Mouse (Mus musculus) monocyte, adult 59 days (primary cell): ENCODE data around the gene Paip2b. TPM values are rescaled to one million over a fixed set of nuclear protein-coding genes. Genes with fewer than 3 reads are reported as not detected.

ENCODE experiments used
- total RNA-seq, 2 experiments: library from RNA; stranded (reverse); gene quantifications; one replicate each; pipeline ENCODE4 v1.2.4; 2023

The Paip2b gene
- 10 to 100 TPM in 1 of 2 experiments, 1 to 10 TPM in 1; 7.7 to 10.4 TPM for total RNA-seq

DNA sequence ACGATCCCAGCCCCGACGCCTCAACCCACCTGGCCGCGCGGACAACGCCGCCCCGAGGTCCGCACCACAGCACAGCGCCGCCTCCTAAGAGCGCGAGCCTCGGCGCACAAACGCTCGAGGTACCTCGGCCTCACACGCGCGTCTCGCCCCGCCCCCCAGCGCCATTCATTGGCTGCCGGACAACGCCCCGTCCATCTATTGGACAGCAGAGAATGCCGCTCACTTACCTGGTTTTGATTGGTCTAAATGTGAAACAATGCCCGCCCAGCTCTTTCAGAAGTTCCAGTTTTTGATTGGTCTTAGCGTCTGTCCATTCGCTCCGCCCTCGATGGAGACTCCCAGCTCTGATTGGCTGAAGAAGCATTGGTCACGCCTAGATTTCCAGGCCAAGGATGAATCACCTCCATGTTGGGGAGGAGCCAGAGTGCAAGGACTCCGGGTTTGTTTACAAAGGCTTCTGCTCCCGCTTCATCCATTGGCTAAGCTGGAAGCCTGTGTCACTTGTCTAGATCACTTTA is at the start of gene Paip2b:
TSS of gene Paip2b (minus strand) at position 136 of the 518 bp plus-strand sequence.

DNA sequence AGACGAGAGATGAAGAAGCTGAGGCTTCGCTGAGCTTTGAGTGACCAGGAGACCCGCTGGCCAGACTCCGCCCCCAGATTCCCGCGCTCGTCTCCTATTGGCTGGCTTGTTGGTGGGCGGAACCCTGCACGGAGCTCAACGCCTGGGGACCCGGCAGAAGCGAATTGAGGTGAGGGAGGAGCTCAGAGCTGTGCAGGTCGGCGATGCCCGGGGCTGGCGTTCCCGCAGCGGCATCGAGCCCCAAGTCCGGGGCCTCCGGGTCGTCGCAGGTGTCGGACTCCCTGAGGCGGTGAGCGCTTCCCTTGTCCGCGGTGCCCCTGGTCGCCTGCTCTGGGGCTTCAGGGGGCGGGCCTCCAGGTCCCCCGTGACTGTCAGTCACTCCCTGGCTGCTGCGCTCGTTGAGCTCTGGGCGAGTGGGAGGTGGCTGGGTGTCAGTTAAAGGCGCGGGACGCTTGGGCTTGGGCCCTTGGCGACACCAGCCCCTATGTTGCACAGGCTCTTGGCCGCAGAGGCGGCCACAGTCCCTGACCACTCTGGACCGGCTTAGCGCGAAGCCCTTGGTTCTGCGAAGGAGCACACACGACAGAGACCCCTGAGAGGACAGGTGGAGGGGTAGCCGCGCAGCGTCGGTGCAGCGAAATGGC is 35.5 kb upstream of the Paip2b start, which contains the start of gene Zfp638:
TSS of gene Zfp638 (plus strand) at position 156 of the 644 bp plus-strand sequence.

DNA sequence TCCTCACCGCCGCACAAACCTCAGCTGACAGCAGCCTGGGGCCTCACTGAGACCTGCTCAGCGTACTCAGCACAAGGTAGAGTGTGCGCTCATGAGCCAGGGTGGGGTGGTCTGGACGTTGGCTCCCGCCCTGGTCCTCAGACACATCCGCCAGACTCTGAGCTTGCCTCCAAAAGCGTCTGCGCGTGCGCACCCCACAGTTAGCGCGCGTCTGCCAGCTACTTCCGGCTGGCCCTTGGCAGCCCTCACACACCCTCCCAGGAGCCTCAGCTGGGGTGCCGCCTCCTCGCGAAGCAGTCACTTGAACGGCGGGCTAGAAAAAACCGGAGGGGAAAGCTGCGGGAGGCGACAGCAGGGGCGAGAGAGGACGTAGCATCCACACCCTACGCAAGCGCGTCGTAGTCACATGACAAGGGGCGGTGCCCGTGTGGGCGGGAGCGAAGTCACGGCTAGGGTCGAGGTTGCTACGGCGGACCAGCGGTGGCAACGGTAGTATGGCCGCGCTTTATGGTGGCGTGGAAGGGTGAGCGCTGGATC is 36.7 kb downstream of the Paip2b start, which contains the start of gene Nagk:
TSS of gene Nagk (plus strand) at position 223 of the 537 bp plus-strand sequence.

DNA sequence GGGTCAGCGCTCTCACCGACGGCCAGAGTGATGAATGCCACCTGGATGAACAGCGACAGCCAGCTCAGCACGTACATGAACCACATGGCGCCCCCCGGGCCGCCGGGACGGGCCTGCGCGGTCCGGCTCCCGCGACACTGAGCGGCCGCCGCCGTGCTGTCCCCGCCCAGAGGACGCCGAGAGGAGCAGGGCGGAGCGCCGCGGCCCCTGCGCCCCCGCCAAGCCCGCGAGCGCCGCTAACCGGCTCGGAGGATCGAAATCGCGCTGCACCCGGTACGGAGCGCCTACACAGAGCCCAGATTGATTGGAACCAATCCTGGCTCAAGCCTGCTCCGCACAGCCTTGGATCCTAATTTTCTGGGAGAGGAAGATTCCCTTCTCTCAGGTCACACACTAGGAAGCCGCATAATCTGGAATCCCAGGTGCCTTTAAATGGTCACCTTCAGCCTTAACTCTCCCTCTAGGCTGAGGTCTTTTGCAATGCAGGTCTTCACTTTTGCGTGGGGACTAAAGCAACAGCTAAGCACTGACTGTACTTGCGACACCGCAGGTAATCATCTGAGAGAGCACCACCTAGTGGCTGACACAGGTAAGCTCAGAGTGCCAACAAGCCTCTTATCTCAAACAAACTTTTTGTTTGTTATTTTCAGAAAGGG is 55.8 kb downstream of the Paip2b start, which contains the start of gene Tex261:
TSS of gene Tex261 (minus strand) at position 176 of the 656 bp plus-strand sequence.

DNA sequence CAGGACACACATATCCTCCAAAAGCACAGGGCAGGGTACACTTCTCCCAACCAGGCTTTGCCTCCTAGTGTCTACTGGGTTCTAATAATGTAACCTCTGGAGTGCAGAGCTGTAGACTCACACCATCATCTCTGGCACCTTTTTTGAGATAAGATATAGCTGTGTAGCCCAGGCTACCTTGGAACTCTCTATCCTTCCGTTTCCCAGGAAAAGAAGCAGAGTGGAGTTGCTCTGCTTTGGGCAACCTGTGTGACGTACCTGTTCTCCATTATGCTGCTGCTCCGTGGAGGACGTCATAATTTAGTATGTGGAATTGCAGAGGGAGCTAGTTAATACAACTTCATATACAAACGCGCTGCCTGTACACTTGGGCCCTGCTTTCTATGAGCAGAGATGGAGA is 69.2 kb downstream of the Paip2b start, which contains the start of gene Ankrd53:
TSS of gene Ankrd53 (plus strand) at position 301 of the 400 bp plus-strand sequence.

Other genes with a start within 250 kb of the Paip2b start
- not detected for gene Clec4f, start 175.6 kb downstream of the Paip2b start, total RNA-seq
- under 1 TPM in 1 of 2 experiments, not detected in 1; 0.46 TPM for gene Cd207, start 153.9 kb downstream of the Paip2b start, total RNA-seq
- gene Vax2, start 120.5 kb downstream of the Paip2b start, total RNA-seq = not detected
- not detected for gene Atp6v1b1, start 88.8 kb downstream of the Paip2b start, total RNA-seq
- gene Ankrd53, start 69.1 kb downstream of the Paip2b start, total RNA-seq = not detected
- gene Tex261, start 55.9 kb downstream of the Paip2b start, total RNA-seq = 10 to 100 TPM; 52.2 to 56.6 TPM
- gene Nagk, start 36.8 kb downstream of the Paip2b start, total RNA-seq = 10 to 100 TPM; 27.5 to 37.0 TPM
- gene Zfp638, start 35.4 kb upstream of the Paip2b start, total RNA-seq = 100 to 1,000 TPM; 114 to 154 TPM
- 10 to 100 TPM; 18.9 to 26.6 TPM for gene Dysf, start 176.8 kb upstream of the Paip2b start, total RNA-seq